Mouse (Mus musculus): ENCODE data around the gene Rpl13a. TPM values are rescaled to one million over a fixed set of nuclear protein-coding genes. Genes with fewer than 3 reads are reported as not detected.

Gene Rpl13a
- 1,241 and 3,203 TPM in 2 replicates for polyA plus RNA-seq (2012; rRNA removed)

DNA sequence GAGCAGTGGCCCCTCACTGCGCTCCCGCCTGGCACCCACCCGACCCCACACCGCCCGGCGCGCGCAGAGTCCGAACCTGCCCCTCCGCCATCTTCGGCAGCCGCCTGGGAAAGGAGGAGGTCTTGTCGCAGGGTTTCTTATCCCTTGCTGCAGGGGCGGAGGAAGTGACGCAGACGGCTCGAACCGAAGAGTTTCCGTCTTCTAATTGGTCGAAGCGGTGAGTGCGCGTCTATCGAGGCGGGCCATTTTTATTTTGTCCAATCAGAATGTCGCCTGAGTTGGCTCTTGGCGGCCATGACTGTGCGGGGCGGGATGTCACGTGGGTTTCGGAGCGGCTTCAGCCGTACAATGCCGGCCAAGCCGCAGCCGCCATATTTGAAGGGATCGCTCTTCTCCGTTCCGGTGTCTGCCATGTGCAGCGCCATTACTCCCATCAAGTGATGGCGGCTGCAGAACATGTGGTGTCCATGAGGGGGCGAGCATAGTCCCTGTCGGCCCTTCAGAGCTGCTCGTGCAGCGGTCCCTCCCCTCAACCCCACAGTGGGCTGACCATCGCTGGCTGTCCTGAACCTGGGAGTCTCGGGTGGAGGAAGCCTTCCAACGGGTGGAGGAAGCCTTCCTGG lies at the start of gene Rpl13a:
Rpl13a (minus strand) TSS at position 138 of the 623 bp plus-strand sequence.

DNA sequence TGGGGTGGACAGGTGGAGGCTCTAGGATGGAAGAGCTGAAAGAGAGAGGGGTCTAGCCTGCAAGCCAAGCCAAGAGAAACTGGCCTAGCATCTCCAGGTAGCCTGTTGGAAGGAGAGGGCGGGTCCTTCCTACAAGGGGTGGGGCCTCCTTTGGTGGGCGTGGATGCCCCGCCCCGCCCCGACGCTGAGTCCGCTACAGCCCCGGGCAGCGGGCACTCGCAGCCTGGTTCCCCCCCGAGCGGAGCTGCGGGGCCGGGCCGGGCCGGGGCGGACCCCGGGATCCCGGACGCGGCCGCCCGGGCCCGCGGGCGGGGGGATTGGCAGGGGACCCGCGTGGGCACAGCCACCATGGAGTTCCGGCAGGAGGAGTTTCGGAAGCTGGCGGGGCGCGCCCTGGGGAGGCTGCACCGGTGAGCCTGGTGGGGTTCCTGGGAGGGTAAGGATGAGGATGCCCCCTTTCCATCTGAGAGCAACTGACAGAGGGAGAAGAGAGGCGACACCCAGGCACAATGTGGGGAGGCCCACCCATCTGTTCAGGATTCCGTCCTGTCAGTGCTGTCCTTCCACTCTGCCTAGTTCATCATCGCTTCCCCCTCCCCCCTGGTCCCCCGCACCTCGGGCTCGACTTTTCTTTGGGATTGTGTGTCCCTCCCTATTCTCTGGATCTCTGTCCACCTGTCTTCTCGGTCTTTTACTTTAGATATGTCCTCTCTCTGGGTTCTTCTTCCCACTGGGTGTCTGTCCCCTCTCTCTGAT lies 35.4 kb upstream of the Rpl13a start, which contains the start of gene Slc17a7:
Slc17a7 (plus strand) TSS at position 215 of the 756 bp plus-strand sequence.

DNA sequence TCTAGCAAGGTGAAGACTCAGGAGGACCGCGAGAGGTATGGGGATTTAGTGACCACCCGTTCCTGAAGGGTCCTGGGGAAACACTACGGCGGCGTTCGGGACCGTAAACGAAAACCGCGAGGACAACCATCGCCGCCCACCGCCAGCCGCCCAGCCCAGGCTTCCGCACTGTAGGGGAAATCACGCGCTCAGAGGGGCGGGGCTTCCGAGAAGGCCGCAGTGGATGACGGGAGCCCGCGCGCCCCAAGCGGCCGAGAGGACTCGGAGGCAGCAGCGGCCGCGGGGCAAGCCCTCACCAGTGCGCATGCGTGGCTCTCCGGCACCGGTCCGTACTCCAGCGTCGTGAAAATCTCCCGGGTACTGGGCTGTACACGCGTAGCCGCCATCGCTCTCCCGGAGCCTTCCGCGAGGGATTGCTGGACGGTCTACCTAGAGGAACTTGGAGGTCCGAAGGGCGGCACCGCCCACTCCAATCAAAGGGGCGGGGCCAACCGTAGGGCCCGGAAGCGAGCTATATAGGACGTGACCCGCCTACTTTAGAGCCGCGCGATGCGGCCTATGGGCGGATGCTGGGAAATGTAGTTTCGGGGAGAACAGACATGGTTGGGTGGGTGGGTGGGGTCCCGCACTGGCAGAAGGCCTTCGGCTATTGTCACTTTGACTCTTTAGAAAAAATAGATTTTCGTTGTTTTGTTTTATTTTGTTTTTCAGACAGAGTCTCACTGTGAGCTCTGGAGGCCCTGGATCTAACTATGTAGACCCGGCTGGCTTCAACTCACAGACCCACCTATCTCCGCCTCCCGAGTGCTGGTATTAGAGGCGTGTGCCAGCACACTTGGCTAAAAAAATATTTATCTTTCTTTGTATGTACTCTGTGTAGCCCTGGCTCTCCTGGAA lies 25.8 kb upstream of the Rpl13a start, which contains the start of the genes Pih1d1 and Aldh16a1:
Pih1d1 (plus strand) TSS at position 208 of the 897 bp plus-strand sequence.
Aldh16a1 (minus strand) TSS at position 489 of the 897 bp plus-strand sequence.

DNA sequence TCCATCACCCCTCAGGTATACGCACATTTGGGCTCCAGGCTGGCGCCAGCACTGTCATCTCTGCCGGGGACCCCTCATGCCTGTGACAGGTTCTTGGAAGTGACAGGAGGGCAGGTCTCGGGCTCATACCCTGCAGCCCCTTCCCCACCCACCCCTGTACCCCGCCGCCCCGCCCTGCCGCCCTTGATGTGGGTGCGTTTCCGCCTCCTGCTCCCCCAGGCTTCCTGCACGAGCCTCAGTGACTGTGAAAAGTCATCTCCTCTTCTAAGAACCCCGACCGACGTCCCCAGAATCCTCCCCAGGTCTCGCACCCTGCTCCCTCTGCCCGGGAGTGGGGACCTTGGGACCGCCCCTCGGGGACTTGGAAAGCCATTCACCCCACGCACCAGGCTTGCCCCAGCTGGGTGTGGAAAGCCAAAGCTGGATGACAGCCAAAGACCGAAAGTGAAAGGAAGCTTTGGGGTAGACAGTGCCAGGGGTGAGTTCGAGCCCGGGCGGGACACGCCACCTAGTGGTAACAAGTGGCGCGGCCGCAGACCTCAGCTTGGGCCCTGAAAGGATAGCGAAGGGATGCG lies 7.5 kb upstream of the Rpl13a start, which contains the start of the genes Gm45713 and Flt3l:
Gm45713 (minus strand) TSS at position 239 of the 575 bp plus-strand sequence.
Flt3l (minus strand) TSS at position 440 of the 575 bp plus-strand sequence.

DNA sequence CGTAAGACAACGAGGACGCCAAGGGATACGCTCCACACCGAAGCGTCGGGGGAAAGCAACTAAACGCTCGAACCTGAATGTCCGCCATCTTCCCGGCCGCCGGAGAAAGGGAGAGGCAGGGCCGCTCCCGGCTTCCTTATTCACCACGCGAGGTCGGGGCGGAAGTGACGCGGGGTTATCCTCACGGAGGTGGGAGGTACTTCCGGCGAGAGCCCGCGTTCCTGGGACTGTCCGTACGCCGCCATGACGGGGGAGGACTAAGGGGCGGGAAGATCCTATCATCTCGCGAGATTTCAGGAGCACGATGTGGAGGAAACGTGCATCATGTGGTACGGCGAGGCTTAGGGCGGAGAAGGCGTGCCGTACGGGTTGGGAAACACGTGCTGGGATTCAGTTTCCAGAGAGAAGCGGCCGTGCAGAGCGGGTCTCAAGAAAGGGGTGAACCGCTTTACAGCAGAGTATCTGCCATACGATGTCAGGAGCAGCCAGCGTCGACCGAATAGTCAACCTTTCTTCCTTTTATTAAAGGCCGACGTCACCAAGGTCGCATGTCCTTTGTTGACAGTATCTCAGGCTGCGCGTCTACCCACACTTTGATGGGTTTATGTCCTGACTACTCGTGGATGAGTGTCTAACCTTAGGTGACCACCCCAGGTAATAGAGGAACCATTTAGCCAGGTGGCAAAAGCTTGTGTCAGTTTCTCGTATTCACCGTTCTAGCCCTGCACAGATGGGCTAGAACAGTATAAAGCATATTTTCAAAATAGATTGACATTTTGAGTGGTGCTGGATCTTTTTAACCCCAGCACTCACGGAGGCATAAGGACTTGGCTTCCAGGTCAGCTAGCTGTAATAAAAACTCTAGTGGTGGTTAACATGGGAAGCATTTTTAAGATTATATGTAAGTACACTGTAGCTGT lies 4.1 kb downstream of the Rpl13a start, which contains the start of gene Rps11:
Rps11 (minus strand) TSS at position 216 of the 920 bp plus-strand sequence.

DNA sequence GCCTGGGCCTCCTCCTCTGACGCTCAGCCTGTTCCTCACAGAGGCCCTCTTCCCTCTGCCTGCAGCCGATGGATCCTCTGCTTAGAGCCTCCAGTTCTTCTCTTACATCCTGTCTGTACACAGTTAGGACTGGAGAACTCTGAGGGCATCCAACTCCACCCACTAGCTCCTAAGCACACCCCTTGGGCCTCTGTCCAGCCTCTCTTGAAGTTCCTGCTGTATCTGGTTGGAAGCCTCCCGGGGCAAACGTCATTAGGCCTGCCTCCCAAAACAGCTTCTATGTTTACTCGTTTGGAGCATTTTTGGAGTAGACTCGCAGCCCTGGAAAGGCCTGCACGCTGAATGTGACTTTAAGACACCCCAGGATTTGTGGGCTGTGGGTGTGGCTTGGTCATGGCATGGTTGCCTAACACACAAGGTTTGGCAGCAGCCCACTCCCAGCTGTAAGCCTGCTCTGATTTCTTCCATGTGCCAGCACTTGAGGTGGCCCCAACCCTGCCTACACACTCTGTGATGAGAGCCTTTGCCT lies 24.8 kb downstream of the Rpl13a start, which contains the start of gene Fcgrt:
Fcgrt (minus strand) TSS at position 200 of the 529 bp plus-strand sequence.

DNA sequence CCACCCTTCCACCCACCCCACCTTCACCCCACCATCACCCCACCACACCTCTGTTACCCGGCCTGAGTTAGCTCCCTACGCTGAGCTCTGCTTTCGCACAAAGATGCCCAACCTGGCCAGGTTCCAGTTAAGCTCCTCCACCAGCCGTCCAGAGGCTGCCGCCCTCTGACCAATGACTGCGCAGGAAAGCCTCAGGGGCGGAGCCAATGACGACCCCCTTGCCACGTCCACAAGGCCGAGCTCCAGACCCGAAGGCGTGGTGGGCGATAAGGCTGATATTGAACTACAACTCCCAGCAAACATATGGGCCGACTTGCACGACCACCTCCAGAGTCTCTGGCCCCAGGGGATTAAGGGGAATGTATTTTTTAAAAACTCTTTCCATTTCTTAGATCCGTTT lies 36.5 kb downstream of the Rpl13a start, which contains the start of gene Rcn3:
Rcn3 (minus strand) TSS at position 174 of the 400 bp plus-strand sequence.

Other genes starting within 250 kb of the Rpl13a start
- 274 and 494 TPM in 2 replicates for gene Med25, start 236.0 kb downstream of the Rpl13a start, polyA plus RNA-seq (2012; rRNA removed)
- 133 and 143 TPM in 2 replicates for gene Fuz, start 232.7 kb downstream of the Rpl13a start, polyA plus RNA-seq (2012; rRNA removed)
- 132 and 136 TPM in 2 replicates for gene Ap2a1, start 199.3 kb downstream of the Rpl13a start, polyA plus RNA-seq (2012; rRNA removed)
- gene Tsks, start 185.6 kb downstream of the Rpl13a start, polyA plus RNA-seq (2012; rRNA removed): 0.08 TPM in 1 of 2 replicates, not detected in the other
- 61.1 and 66.1 TPM in 2 replicates for gene Cpt1c, start 153.9 kb downstream of the Rpl13a start, polyA plus RNA-seq (2012; rRNA removed)
- 364 and 448 TPM in 2 replicates for gene Prmt1, start 142.2 kb downstream of the Rpl13a start, polyA plus RNA-seq (2012; rRNA removed)
- 154 and 158 TPM in 2 replicates for gene Irf3, start 131.1 kb downstream of the Rpl13a start, polyA plus RNA-seq (2012; rRNA removed)
- gene Bcl2l12, start 130.0 kb downstream of the Rpl13a start, polyA plus RNA-seq (2012; rRNA removed): 43.3 and 49.2 TPM in 2 replicates
- gene Scaf1, start 112.4 kb downstream of the Rpl13a start, polyA plus RNA-seq (2012; rRNA removed): 116 and 132 TPM in 2 replicates
- 161 and 171 TPM in 2 replicates for gene Rras, start 110.8 kb downstream of the Rpl13a start, polyA plus RNA-seq (2012; rRNA removed)
- 17.5 and 18.4 TPM in 2 replicates for gene Prr12, start 75.9 kb downstream of the Rpl13a start, polyA plus RNA-seq (2012; rRNA removed)
- 157 and 163 TPM in 2 replicates for gene Nosip, start 66.3 kb downstream of the Rpl13a start, polyA plus RNA-seq (2012; rRNA removed)
- 90.9 and 100 TPM in 2 replicates for gene Prrg2, start 66.1 kb downstream of the Rpl13a start, polyA plus RNA-seq (2012; rRNA removed)
- 537 and 545 TPM in 2 replicates for gene Rcn3, start 36.5 kb downstream of the Rpl13a start, polyA plus RNA-seq (2012; rRNA removed)
- 132 and 135 TPM in 2 replicates for gene Fcgrt, start 24.9 kb downstream of the Rpl13a start, polyA plus RNA-seq (2012; rRNA removed)
- 173 and 237 TPM in 2 replicates for gene Rps11, start 4.3 kb downstream of the Rpl13a start, polyA plus RNA-seq (2012; rRNA removed)
- 1.9 TPM in 1 of 2 replicates, not detected in the other for gene Gm45713, start 7.5 kb upstream of the Rpl13a start, polyA plus RNA-seq (2012; rRNA removed)
- gene Flt3l, start 7.7 kb upstream of the Rpl13a start, polyA plus RNA-seq (2012; rRNA removed): 38.5 and 68.0 TPM in 2 replicates
- 60.2 and 64.9 TPM in 2 replicates for gene Pih1d1, start 25.5 kb upstream of the Rpl13a start, polyA plus RNA-seq (2012; rRNA removed)
- gene Aldh16a1, start 25.8 kb upstream of the Rpl13a start, polyA plus RNA-seq (2012; rRNA removed): 87.7 and 97.6 TPM in 2 replicates
- gene Slc17a7, start 35.2 kb upstream of the Rpl13a start, polyA plus RNA-seq (2012; rRNA removed): 0.17 and 0.20 TPM in 2 replicates
- gene Gfy, start 50.8 kb upstream of the Rpl13a start, polyA plus RNA-seq (2012; rRNA removed): not detected in 2 replicates
- gene Pth2, start 52.2 kb upstream of the Rpl13a start, polyA plus RNA-seq (2012; rRNA removed): not detected in 2 replicates
- 3.1 and 4.1 TPM in 2 replicates for gene Ccdc155, start 76.1 kb upstream of the Rpl13a start, polyA plus RNA-seq (2012; rRNA removed)
- gene Dkkl1, start 83.4 kb upstream of the Rpl13a start, polyA plus RNA-seq (2012; rRNA removed): 2.1 and 3.3 TPM in 2 replicates
- gene Tead2, start 87.0 kb upstream of the Rpl13a start, polyA plus RNA-seq (2012; rRNA removed): 119 and 183 TPM in 2 replicates
- 13.2 and 14.5 TPM in 2 replicates for gene Cd37, start 110.4 kb upstream of the Rpl13a start, polyA plus RNA-seq (2012; rRNA removed)
- 0.15 and 0.40 TPM in 2 replicates for gene Slc6a16, start 112.3 kb upstream of the Rpl13a start, polyA plus RNA-seq (2012; rRNA removed)
- gene Slc6a21, start 148.8 kb upstream of the Rpl13a start, polyA plus RNA-seq (2012; rRNA removed): 0.24 TPM in 1 of 2 replicates, not detected in the other
- 58.6 and 62.0 TPM in 2 replicates for gene Trpm4, start 205.0 kb upstream of the Rpl13a start, polyA plus RNA-seq (2012; rRNA removed)
- gene Hrc, start 206.5 kb upstream of the Rpl13a start, polyA plus RNA-seq (2012; rRNA removed): 0.46 and 0.51 TPM in 2 replicates
- gene Ppfia3, start 238.3 kb upstream of the Rpl13a start, polyA plus RNA-seq (2012; rRNA removed): 11.9 and 12.1 TPM in 2 replicates
- 43.0 and 49.1 TPM in 2 replicates for gene Lin7b, start 241.8 kb upstream of the Rpl13a start, polyA plus RNA-seq (2012; rRNA removed)

Measured in ovary, adult 2 months (tissue).